Mouse (Mus musculus) liver, embryonic 15.5 days (tissue): Measurements from ENCODE around the gene Vmn1r219. TPM values are rescaled to one million over a fixed set of nuclear protein-coding genes. Genes with fewer than 3 reads are reported as not detected.

ENCODE experiments used
- polyA plus RNA-seq: library from polyadenylated mRNA; unstranded; fragments of >200 nt; fragmentation: Nextera tagmentation; extraction: Ambion mirVana; gene quantifications from 2 replicates; pipeline ENCODE4 v1.2.1, GENCODE M21; 2015

The Vmn1r219 gene
- polyA plus RNA-seq, 1 experiment from 2014 or later, result not detected

Other genes starting within 250 kb of the Vmn1r219 start
- gene Vmn1r213, start 151.7 kb upstream of the Vmn1r219 start, polyA plus RNA-seq, result not detected in 2 replicates
- not detected in 2 replicates for gene Vmn1r214, start 128.9 kb upstream of the Vmn1r219 start, polyA plus RNA-seq
- not detected in 2 replicates for gene Vmn1r215, start 91.3 kb upstream of the Vmn1r219 start, polyA plus RNA-seq
- not detected in 2 replicates for gene Vmn1r217, start 41.1 kb upstream of the Vmn1r219 start, polyA plus RNA-seq
- gene Vmn1r218, start 26.2 kb upstream of the Vmn1r219 start, polyA plus RNA-seq, result not detected in 2 replicates
- gene Vmn1r220, start 28.7 kb downstream of the Vmn1r219 start, polyA plus RNA-seq, result not detected in 2 replicates
- gene Vmn1r221, start 54.8 kb downstream of the Vmn1r219 start, polyA plus RNA-seq, result not detected in 2 replicates
- gene Vmn1r222, start 76.6 kb downstream of the Vmn1r219 start, polyA plus RNA-seq, result not detected in 2 replicates
- gene Vmn1r223, start 87.8 kb downstream of the Vmn1r219 start, polyA plus RNA-seq, result not detected in 2 replicates
- 11.2 and 12.6 TPM in 2 replicates for gene Zfp322a, start 209.9 kb downstream of the Vmn1r219 start, polyA plus RNA-seq